Mouse (Mus musculus): Measurements from ENCODE around the gene Mboat2.

The Mboat2 gene

GRCm38 (mm10) chr12:24944597-24944996 is 113.9 kb downstream of the Mboat2 start:
- DNase-seq (ENCODE audit: low read depth, low spot score) = no peak

DNA sequence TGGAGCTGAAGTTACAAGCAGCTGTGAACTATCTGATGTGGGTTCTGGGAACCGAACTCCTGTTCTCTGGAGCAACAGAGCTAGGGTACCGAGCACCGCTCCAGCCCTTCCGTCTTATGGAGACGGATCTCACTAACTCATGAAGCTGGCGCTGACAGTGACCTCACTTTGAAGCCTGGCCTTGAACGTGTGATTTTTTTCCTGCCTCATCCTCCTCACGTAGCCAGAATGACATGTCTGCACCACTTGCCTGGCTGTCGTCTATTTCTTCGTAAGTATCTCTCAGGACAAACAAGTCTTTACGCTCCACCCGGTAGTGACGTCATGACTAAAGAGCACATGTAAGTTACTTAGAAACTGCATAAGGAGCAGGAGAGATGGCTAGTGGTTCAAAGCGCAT is 116.4 kb downstream of the Mboat2 start:
- DNase-seq (ENCODE audit: low read depth, low spot score) = no peak

GRCm38 (mm10) chr12:24948344-24948743 is 117.7 kb downstream of the Mboat2 start:
- DNase-seq (ENCODE audit: low read depth, low spot score) = no peak

DNA sequence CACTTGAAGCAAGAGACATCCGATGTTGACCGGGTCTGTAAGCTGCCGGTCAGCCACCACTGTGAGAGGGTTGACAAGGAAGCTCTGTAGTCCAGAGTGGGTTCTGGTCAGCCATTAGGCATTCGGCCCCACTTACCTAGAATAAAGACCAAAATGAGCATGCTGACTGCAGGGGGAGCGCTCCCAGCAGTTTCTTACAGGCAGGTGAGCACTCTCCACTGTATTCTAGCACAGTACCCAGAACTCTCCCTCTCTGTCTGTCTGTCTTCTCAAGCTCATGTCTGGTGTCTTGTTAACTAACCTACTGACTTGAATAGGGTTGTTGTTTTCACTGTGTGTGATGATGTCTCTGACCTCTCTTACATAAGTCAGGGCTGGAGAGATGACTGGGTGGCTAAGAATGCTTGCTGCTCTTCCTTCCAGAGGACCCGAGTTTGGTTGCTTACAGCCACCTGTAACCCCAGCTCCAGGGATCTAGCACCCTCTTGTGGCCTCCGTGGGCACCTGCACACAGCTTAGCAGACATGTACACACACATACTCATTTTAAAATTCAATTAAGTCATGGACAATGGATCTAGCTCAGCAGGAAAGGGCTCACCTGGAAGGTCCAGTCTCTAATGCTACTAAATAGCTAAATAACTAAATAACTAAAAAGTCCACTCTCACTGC is 119.8 kb downstream of the Mboat2 start:
- no peak for DNase-seq (ENCODE audit: low read depth, low spot score)

GRCm38 (mm10) chr12:24952147-24952546 is 121.5 kb downstream of the Mboat2 start:
- DNase-seq (ENCODE audit: low read depth, low spot score) = no peak

GRCm38 (mm10) chr12:24955137-24955536 is 124.5 kb downstream of the Mboat2 start:
- DNase-seq (ENCODE audit: low read depth, low spot score) = no peak

DNA sequence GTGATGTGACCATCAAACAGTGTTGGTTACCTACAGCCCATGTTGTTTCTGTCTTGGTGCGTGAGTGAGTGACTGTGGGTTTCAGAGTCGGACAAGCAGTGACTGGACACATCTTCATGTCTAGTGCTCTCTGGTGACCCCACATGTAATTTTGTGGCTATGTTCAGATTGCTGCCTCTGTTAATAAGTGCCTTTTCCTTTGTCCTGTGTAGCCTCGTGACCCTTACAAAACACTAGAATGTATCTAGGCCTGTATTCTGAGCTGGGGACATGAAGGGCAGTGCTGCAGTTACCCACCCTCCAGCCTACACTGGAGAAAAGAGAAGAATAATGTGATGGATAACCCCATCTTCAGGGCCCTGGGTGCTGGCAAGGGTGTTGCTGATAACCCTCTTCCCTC is 127.8 kb downstream of the Mboat2 start:
- DNase-seq (ENCODE audit: low read depth, low spot score) = no peak

GRCm38 (mm10) chr12:24961821-24962220 is 131.1 kb downstream of the Mboat2 start:
- DNase-seq (ENCODE audit: low read depth, low spot score) = no peak

DNA sequence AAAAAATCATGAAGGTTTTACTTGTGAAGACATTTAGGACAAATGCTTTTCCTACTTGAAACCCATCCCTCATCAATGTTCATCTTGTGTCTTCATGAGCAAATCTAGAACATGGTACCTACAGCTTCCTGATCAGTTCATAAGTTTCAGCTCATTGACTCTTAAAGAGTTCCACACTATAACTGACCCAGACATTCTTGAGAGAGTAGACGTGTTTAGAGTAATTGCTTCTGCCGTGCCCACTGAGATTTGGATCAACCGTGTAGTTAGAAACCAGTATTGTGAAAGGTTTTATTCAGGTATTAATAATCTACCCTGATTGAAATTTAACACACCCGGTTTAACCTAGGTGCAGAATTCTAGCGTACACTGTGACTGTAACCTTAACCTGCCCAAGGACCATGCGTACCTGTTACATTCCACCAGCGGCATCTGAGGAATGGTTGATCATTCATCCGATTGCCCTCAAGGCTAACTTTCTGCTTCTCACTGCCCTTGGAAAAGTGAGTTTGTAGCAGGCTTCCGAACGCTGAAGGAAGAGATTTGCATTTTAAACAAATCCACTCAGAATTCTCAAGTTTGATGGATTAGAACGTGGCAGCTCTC is 131.8 kb downstream of the Mboat2 start:
- DNase-seq (ENCODE audit: low read depth, low spot score) = no peak

- no peak for DNase-seq (ENCODE audit: low read depth, low spot score)
These were observed 132.8 kb downstream of the Mboat2 start for GRCm38 (mm10) chr12:24963393-24964022.

DNA sequence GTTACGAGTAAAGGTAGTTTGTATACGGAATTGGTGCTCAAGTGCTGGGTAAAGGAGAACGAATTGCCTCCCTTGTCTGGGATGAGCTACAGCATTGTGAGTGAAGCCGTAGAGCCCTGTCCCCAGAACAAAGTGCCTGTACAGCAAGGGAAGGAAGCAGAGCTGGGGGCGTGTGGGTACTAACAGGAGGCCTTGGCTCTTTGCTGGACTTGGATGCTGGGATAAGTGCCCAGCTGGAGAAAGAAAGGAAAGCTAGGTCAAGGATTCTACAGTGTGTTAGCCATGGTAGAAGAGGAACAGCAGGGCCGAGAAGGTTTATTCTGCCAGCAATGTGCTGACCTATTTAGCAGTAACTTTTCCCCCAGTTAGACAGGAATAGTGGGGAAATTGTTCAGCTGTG is 134.7 kb downstream of the Mboat2 start:
- no peak for DNase-seq (ENCODE audit: low read depth, low spot score)

DNA sequence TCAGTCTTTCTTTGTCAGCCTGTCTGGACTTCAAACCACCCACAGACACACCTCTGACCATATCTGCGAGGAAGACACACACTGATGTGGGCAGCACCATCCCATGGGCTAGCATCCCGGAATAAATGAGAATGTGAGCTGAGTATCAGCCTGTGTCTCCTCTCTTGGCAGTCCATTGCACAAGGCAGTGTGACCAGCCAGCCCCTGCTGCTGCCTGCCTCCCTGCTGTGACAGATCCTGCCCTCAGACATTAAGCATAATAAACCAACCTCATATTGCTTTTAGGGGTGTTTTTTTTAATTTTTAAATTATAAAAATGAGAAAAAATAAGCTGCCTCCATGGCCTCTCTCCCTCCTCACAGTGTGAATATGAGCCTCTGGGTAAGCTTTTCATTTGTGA is 135.4 kb downstream of the Mboat2 start:
- no peak for DNase-seq (ENCODE audit: low read depth, low spot score)

DNA sequence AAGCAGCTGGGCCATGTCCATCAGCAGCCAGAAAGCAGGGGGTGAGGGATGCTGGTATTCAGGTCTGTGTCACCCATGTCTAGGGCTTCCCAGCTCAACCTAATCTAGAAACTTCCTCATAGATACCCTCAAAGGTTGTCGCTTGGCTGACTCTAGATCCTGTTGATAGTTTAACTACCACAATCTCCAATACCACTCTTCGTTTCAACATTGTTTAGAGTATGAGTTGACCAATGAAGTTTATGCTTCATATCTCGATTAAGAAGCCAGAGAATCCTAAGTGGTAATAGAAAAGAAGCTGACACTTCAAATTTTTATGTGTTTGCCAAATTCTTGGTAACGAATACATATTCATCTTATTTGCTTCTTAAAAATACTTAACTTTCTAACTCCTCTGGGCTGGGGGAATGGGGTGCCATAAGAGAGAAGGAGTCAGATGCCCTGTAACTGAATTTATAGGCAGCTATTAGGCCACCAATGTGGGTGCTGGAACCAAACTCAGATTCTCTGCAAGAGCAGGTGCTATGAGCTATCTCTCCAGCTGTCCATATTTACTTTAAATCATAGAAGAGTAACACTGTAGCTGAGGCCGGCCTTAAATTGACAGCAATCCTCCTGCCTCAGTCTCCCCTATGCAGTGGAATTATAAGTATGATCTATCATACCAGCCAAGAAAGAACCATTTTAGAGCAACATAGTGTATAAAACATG is 141.0 kb downstream of the Mboat2 start:
- DNase-seq (ENCODE audit: low read depth, low spot score) = no peak

GRCm38 (mm10) chr12:24972371-24973350 is 142.0 kb downstream of the Mboat2 start:
- DNase-seq (ENCODE audit: low read depth, low spot score) = no peak

- no peak for DNase-seq (ENCODE audit: low read depth, low spot score)
These were observed 142.9 kb downstream of the Mboat2 start for GRCm38 (mm10) chr12:24973586-24973985.

DNA sequence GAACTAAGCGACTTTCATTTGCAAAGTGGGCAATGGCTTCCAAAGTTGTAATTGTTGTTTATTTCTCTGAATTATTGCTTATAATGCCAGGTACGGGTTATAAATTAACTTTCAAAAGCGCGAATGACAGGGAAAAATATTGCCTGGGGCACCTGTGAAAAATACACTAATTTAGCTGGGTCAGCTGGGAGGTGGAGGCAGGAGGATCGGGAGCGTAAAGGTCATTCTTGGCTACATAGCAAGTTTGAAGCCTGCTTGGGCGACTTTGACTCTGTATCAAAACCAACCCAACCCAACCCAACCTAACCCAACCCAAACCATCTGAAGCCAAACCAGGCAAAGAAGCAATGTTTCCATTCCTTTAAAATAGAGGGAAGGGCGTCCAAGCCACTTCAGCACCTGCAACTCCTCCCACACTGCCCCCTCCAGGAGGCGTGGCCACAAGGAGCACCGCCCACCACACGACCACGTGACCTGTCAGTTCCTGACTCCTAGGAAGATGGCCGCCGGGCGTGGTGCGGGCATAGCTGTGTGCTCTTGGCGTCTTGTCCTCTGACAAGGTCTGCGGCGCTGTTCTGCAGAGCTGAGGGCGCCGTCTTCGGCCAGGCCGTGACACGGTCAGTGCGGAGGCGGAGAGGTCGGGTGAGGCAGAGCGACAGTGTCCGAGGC is 143.9 kb downstream of the Mboat2 start, which contains the start of gene Kidins220:
TSS of gene Kidins220 (plus strand) at position 480 of the 669 bp plus-strand sequence.
- peak; percentile 77 for DNase-seq (ENCODE audit: low read depth, low spot score)

DNA sequence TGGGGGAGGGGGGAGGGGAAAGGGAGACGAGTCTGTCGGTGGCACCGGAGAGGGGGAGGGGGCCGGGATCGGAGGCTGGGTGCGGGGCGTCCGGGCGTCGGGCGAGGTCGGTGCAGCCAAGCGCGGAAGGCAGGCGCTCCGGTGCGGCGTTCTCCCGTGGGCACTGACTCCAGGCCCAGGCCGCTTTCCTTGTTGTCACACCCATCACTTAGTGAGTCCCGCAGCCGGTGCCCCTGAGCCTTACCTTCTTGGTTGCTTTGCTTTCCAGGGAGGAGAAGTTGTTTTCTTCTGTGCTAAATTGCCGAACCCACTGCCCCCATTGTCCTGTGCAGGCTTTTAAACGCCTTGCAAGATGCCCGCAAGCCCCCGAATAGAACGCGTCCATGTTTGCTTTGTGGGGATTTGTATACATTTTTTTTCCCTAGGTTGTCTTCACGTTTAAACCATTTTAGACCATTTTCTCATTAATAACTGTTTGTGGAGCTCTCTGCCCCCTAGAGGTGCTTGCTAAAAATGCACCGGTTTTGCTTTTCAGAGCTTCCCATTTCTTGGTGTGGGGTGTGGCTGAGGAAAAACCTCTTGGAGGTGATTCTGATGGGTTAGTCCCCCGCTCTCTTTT is 144.5 kb downstream of the Mboat2 start:
- peak; percentile 46 for DNase-seq (ENCODE audit: low read depth, low spot score)

DNA sequence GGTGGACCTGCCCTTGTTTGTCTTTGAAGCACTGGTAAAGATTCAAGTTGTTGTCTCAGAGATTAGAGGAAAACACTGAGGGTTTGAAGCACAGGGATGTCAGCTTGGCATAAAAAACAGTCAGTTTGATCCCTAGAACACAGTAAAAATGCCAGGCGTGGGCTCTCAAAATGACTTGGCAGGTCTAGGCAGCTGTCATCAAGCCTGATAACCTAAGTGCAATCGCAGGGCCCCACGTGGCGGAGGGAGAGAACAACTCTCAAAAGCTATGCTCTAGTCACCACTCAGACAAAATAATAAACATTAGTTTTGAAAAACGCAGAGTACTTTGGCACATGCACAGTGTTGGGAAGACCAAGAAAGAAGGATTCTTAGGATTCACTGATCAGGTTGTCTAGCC is 154.5 kb downstream of the Mboat2 start:
- DNase-seq (ENCODE audit: low read depth, low spot score) = no peak

- no peak for DNase-seq (ENCODE audit: low read depth, low spot score)
These were observed 164.7 kb downstream of the Mboat2 start for GRCm38 (mm10) chr12:24995350-24995749.

GRCm38 (mm10) chr12:25005350-25005749 is 174.7 kb downstream of the Mboat2 start:
- DNase-seq (ENCODE audit: low read depth, low spot score) = no peak

Measured in retina, adult 2 months (tissue).